Mouse (Mus musculus): ENCODE results near the gene Map6d1. TPM values are rescaled to one million over a fixed set of nuclear protein-coding genes. Genes with fewer than 3 reads are reported as not detected.

Gene Map6d1
- 0.01 TPM in 2 replicates for polyA plus RNA-seq (2012; rRNA removed)

GRCm38 (mm10) chr16:20240468-20241414 lies at the start of gene Map6d1:
Map6d1 (minus strand) TSS chr16:20241358.

Other genes starting within 250 kb of the Map6d1 start
- 2.2 TPM in 2 replicates for gene Klhl24, start 143.8 kb downstream of the Map6d1 start, polyA plus RNA-seq (2012; rRNA removed)
- 6.9 and 8.0 TPM in 2 replicates for gene Yeats2, start 100.3 kb downstream of the Map6d1 start, polyA plus RNA-seq (2012; rRNA removed)
- gene Parl, start 61.0 kb upstream of the Map6d1 start, polyA plus RNA-seq (2012; rRNA removed), result 19.3 and 22.8 TPM in 2 replicates
- gene Cyp2ab1, start 84.0 kb upstream of the Map6d1 start, polyA plus RNA-seq (2012; rRNA removed), result 0.01 TPM in 1 of 2 replicates, not detected in the other
- gene Abcc5, start 185.0 kb upstream of the Map6d1 start, polyA plus RNA-seq (2012; rRNA removed), result 21.9 and 24.6 TPM in 2 replicates